13 mouse cellular contexts compared by ENCODE assay signal in genomic region chr16:96249635-96250034, GRCm38 (mm10). TPM values are rescaled to one million over a fixed set of nuclear protein-coding genes. Genes with fewer than 3 reads are reported as not detected.
A peak's percentile ranks its signal among the peaks of the same experiment; 100 is the strongest.
DNase-seq lines count a peak whose midpoint lies in the region; ATAC-seq lines count a peak whose summit lies in the region.
"Had no signal": no experiment of that assay in that cellular context is flagged by ENCODE, and none has a peak within 500 bp of the region (broad histone marks: within the 10 kb centered on the region; RNA-seq: fewer than 3 reads in every experiment).

No protein-coding gene starts in this region.

- H3K4me2 ChIP-seq in hindbrain, embryonic 16.5 days (ENCODE audit: low read length), result no peak overlapping the region
- H3K4me2 ChIP-seq in hindbrain, embryonic 11.5 days (replicated peaks; ENCODE audit: low read depth, low read length), result no peak overlapping the region
- H3K4me2 ChIP-seq in forebrain, embryonic 14.5 days (ENCODE audit: low read length), result no peak overlapping the region
- H3K4me2 ChIP-seq: heart, embryonic 13.5 days had no signal

- 56% methylated on average over 7 of the region's 7 CpGs for WGBS in hindbrain, embryonic 16.5 days
- WGBS in hindbrain, embryonic 11.5 days, result 85% methylated on average over 7 of the region's 7 CpGs
- 56% methylated on average over 7 of the region's 7 CpGs for WGBS in forebrain, embryonic 14.5 days

- H3K9me3 ChIP-seq in hindbrain, embryonic 16.5 days (ENCODE audit: control insufficient read depth, low read length), result peaks cover 3% of the 10 kb centered on the region; the same call in 1 of the 2 replicates
- H3K9me3 ChIP-seq in hindbrain, embryonic 11.5 days (ENCODE audit: control insufficient read depth, low read length), result no peaks in the 10 kb centered on the region
- H3K9me3 ChIP-seq in forebrain, embryonic 14.5 days (replicated peaks; ENCODE audit: control insufficient read depth, low read length), result no peaks in the 10 kb centered on the region

- no peak overlapping the region for H3K27ac ChIP-seq in hindbrain, embryonic 16.5 days (ENCODE audit: low read depth, low read length)
- no peak overlapping the region for H3K27ac ChIP-seq in hindbrain, embryonic 11.5 days (ENCODE audit: low read depth, low read length)
- H3K27ac ChIP-seq in forebrain, embryonic 14.5 days (ENCODE audit: low read depth, low read length), result no peak overlapping the region
- H3K27ac ChIP-seq: heart, embryonic 13.5 days had no signal

- intact Hi-C loops in left cerebral cortex, postnatal 4 days (cut with DNase I), result no loop called here

- H3K36me3 ChIP-seq in hindbrain, embryonic 16.5 days (ENCODE audit: control insufficient read depth, insufficient read depth, low read length), result no peaks in the 10 kb centered on the region
- H3K36me3 ChIP-seq in hindbrain, embryonic 11.5 days (ENCODE audit: control insufficient read depth, insufficient read depth, low read length), result no peaks in the 10 kb centered on the region
- H3K36me3 ChIP-seq in forebrain, embryonic 14.5 days (ENCODE audit: control insufficient read depth, insufficient read depth, low read length), result no peaks in the 10 kb centered on the region
- H3K36me3 ChIP-seq: heart, embryonic 13.5 days had no signal

- ATAC-seq in hindbrain, embryonic 16.5 days, result peak; percentile 82
- ATAC-seq in hindbrain, embryonic 11.5 days (ENCODE audit: low FRiP score), result no peak
- ATAC-seq in forebrain, embryonic 14.5 days, result peak; percentile 96
- ATAC-seq: lung, postnatal 0 days had no signal

- H3K27me3 ChIP-seq in hindbrain, embryonic 16.5 days (replicated peaks; ENCODE audit: control insufficient read depth, insufficient read depth, low read length), result no peaks in the 10 kb centered on the region
- H3K27me3 ChIP-seq in hindbrain, embryonic 11.5 days (ENCODE audit: control insufficient read depth, insufficient read depth, low read length), result no peaks in the 10 kb centered on the region
- H3K27me3 ChIP-seq in forebrain, embryonic 14.5 days (replicated peaks; ENCODE audit: control insufficient read depth, insufficient read depth, low read length), result no peaks in the 10 kb centered on the region
- H3K27me3 ChIP-seq: CH12.LX had no signal

- H3K9ac ChIP-seq in hindbrain, embryonic 16.5 days (ENCODE audit: low read depth, low read length), result no peak overlapping the region
- no peak overlapping the region for H3K9ac ChIP-seq in hindbrain, embryonic 11.5 days (ENCODE audit: low read depth, low read length)
- no peak overlapping the region for H3K9ac ChIP-seq in forebrain, embryonic 14.5 days (ENCODE audit: low read length)
- H3K9ac ChIP-seq: heart, embryonic 13.5 days had no signal

- DNase-seq in hindbrain, embryonic 11.5 days (ENCODE audit: low spot score), result no peak
- DNase-seq in cerebellum, adult 18-20 months, result peak; percentile 93
- peak; percentile 89 for DNase-seq in forebrain, embryonic 14.5 days (ENCODE audit: low spot score)
- DNase-seq in left cerebral cortex, postnatal 4 days, result peak; percentile 87
- DNase-seq in thymus, adult 18-20 months, result no peak
- no peak for DNase-seq in yolk sac, embryonic 10.5 days (ENCODE audit: low spot score)
- DNase-seq: kidney, adult 18-20 months had no signal

- no peaks in the 10 kb centered on the region for H3K4me1 ChIP-seq in hindbrain, embryonic 16.5 days (ENCODE audit: control insufficient read depth, insufficient read depth, low read depth, low read length)
- H3K4me1 ChIP-seq in hindbrain, embryonic 11.5 days (replicated peaks; ENCODE audit: control insufficient read depth, insufficient read depth, low read length), result no peaks in the 10 kb centered on the region
- no peaks in the 10 kb centered on the region for H3K4me1 ChIP-seq in forebrain, embryonic 14.5 days (ENCODE audit: control insufficient read depth, insufficient read depth, low read length)
- H3K4me1 ChIP-seq: heart, embryonic 13.5 days had no signal

- H3K4me3 ChIP-seq in hindbrain, embryonic 16.5 days (ENCODE audit: low read length), result no peak overlapping the region
- no peak overlapping the region for H3K4me3 ChIP-seq in hindbrain, embryonic 11.5 days (ENCODE audit: low read depth, low read length)
- no peak overlapping the region for H3K4me3 ChIP-seq in forebrain, embryonic 14.5 days (ENCODE audit: low read depth, low read length)
- H3K4me3 ChIP-seq: erythroblast, embryonic 14.5 days; heart, embryonic 13.5 days had no signal

RNA-seq across cellular contexts. Expression of gene B3galt5, which starts 14.0 kb away (rescaled TPM):
- polyA plus RNA-seq in hindbrain, embryonic 16.5 days (2015; fragmentation: Nextera tagmentation; extraction: Ambion mirVana), result 6.0 and 6.4 TPM in 2 replicates
- polyA plus RNA-seq in hindbrain, embryonic 11.5 days (2014; fragmentation: Nextera tagmentation; extraction: Ambion mirVana), result 1.0 TPM in 2 replicates
- polyA plus RNA-seq in forebrain, embryonic 14.5 days (2014; fragmentation: Nextera tagmentation; extraction: Ambion mirVana), result 1.3 and 1.6 TPM in 2 replicates
- 1 to 10 TPM; 3.3 to 4.5 TPM for total RNA-seq in left cerebral cortex, postnatal 4 days (2021)
- total RNA-seq: monocyte, adult 5-6 weeks had no signal
- polyA plus RNA-seq: erythroblast, embryonic 14.5 days had no signal

RNA-seq across cellular contexts. Expression of gene Sh3bgr, which starts 49.4 kb away (rescaled TPM):
- polyA plus RNA-seq in hindbrain, embryonic 16.5 days (2015; fragmentation: Nextera tagmentation; extraction: Ambion mirVana), result 1.8 and 4.2 TPM in 2 replicates
- polyA plus RNA-seq in hindbrain, embryonic 11.5 days (2014; fragmentation: Nextera tagmentation; extraction: Ambion mirVana), result 2.7 and 3.2 TPM in 2 replicates
- polyA plus RNA-seq in forebrain, embryonic 14.5 days (2014; fragmentation: Nextera tagmentation; extraction: Ambion mirVana), result 0.60 and 1.4 TPM in 2 replicates
- 1 to 10 TPM; 1.9 to 3.3 TPM for total RNA-seq in left cerebral cortex, postnatal 4 days (2021)
- total RNA-seq: monocyte, adult 5-6 weeks had no signal
- polyA plus RNA-seq: erythroblast, embryonic 14.5 days had no signal

RNA-seq across cellular contexts. Expression of gene Lca5l, which starts 57.6 kb away (rescaled TPM):
- 1.6 and 1.7 TPM in 2 replicates for polyA plus RNA-seq in hindbrain, embryonic 16.5 days (2015; fragmentation: Nextera tagmentation; extraction: Ambion mirVana)
- 1.3 and 1.4 TPM in 2 replicates for polyA plus RNA-seq in hindbrain, embryonic 11.5 days (2014; fragmentation: Nextera tagmentation; extraction: Ambion mirVana)
- polyA plus RNA-seq in forebrain, embryonic 14.5 days (2014; fragmentation: Nextera tagmentation; extraction: Ambion mirVana), result 1.1 and 1.4 TPM in 2 replicates
- total RNA-seq in left cerebral cortex, postnatal 4 days (2021), result 1 to 10 TPM; 1.7 to 2.0 TPM
- total RNA-seq: monocyte, adult 5-6 weeks had no signal
- polyA plus RNA-seq: erythroblast, embryonic 14.5 days had no signal

Comparison
In these comparisons a context has a peak if more than half of its experiments do, and no peak if none do; other contexts are left out.
1. DNase-seq: peak in cerebellum, adult 18-20 months (2 of 2), forebrain, embryonic 14.5 days (single experiment) and left cerebral cortex, postnatal 4 days (single experiment); none in hindbrain, embryonic 11.5 days (single experiment), thymus, adult 18-20 months (0 of 2) and yolk sac, embryonic 10.5 days (single experiment).